Mouse (Mus musculus): Measurements from ENCODE around the gene Nckipsd.

GRCm38 (mm10) chr9:108764971-108765370, 43.2 kb upstream of the Nckipsd start:
- TF ChIP-seq CTCF (IDR thresholded peaks at IDR 0.05; ENCODE audit: low read depth, low read length) (no peak), POLR2A (IDR thresholded peaks at IDR 0.05; ENCODE audit: borderline replicate concordance, low read depth, low read length) (no peak)

Measured in bone marrow macrophage, adult 2 months (primary cell).